Mouse (Mus musculus) embryonic facial prominence, embryonic 11.5 days (tissue): ENCODE measurements around the gene Slc6a12. TPM values are rescaled to one million over a fixed set of nuclear protein-coding genes. Genes with fewer than 3 reads are reported as not detected.

ENCODE experiments used
- ATAC-seq: fragments of 200-750 bp; cut with Nextera tagmentation; replicated peaks from 2 replicates; pipeline ENCODE4 v1.8.0; 2017; ENCODE audit warnings: low read depth; ENCODE audit not compliant: insufficient number of reproducible peaks, low FRiP score, low TSS enrichment
- DNase-seq: peaks from one replicate; pipeline ENCODE4 v3.0.0-alpha.2; 2015; ENCODE audit warnings: low spot score
- H3K27ac ChIP-seq: fragments of 300-500 bp; sonication (generic); replicated peaks from 2 replicates; pipeline ENCODE4 v1.5.1; 2014; ENCODE audit warnings: mild to moderate bottlenecking, low read depth, low read length, control low read depth
- H3K27me3 ChIP-seq: fragments of 300-500 bp; sonication (generic); 2 replicates; pipeline ENCODE4 v1.6.1; 2014; ENCODE audit warnings: mild to moderate bottlenecking, low read length, moderate library complexity, mixed read lengths; ENCODE audit not compliant: control insufficient read depth, insufficient read depth
- H3K36me3 ChIP-seq: fragments of 300-500 bp; sonication (generic); replicated peaks from 2 replicates; pipeline ENCODE4 v1.6.1; 2014; ENCODE audit warnings: low read depth, mild to moderate bottlenecking, low read length, moderate library complexity, mixed read lengths; ENCODE audit not compliant: control insufficient read depth, insufficient read depth
- H3K4me1 ChIP-seq: fragments of 300-500 bp; sonication (generic); 2 replicates; pipeline ENCODE4 v1.6.1; 2014; ENCODE audit warnings: low read length, mixed read lengths; ENCODE audit not compliant: control insufficient read depth, insufficient read depth
- H3K4me2 ChIP-seq: fragments of 300-500 bp; sonication (generic); 2 replicates; pipeline ENCODE4 v1.6.1; 2014; ENCODE audit warnings: low read depth, mild to moderate bottlenecking, control low read depth, low read length, moderate library complexity
- H3K4me3 ChIP-seq: fragments of 300-500 bp; sonication (generic); 2 replicates; pipeline ENCODE4 v1.5.1; 2014; ENCODE audit warnings: low read depth, low read length, control low read depth
- H3K9ac ChIP-seq: fragments of 300-500 bp; sonication (generic); replicated peaks from 2 replicates; pipeline ENCODE4 v1.6.1; 2014; ENCODE audit warnings: mild to moderate bottlenecking, control low read depth, low read length
- H3K9me3 ChIP-seq: fragments of 300-500 bp; sonication (generic); replicated peaks from 2 replicates; pipeline ENCODE4 v1.6.1; 2016; ENCODE audit warnings: mild to moderate bottlenecking, low read length, inconsistent platforms, mixed read lengths; ENCODE audit not compliant: control insufficient read depth
- WGBS: fragments of 180-500 bp; shearing (Covaris S2); extraction: QIAGEN DNeasy Blood & Tissue Kit; methylation state at CpG from one replicate; pipeline ENCODE4 v1.1.7; 2014; 5-methylcytosine and 5-hydroxymethylcytosine counted together
- polyA plus RNA-seq: library from polyadenylated mRNA; unstranded; fragments of >200 nt; fragmentation: Nextera tagmentation; extraction: Ambion mirVana; gene quantifications from 2 replicates; pipeline ENCODE4 v1.2.1, GENCODE M21; 2014

The Slc6a12 gene
- polyA plus RNA-seq, 1 experiment from 2014 or later = not detected

- Histone ChIP-seq H3K27ac (no peak overlapping the region), H3K27me3 (no peaks in the 10 kb centered on the region), H3K4me2 (no peak overlapping the region), H3K4me3 (no peak overlapping the region), H3K4me1 (no peaks in the 10 kb centered on the region), H3K36me3 (no peaks in the 10 kb centered on the region), H3K9ac (no peak overlapping the region), H3K9me3 (no peaks in the 10 kb centered on the region)
- WGBS = 88% methylated on average over 9 of the region's 9 CpGs
- DNase-seq = no peak
- ATAC-seq = no peak
Measured at GRCm38 (mm10) chr6:121335841-121336240, 7.0 kb upstream of the Slc6a12 start.

- DNase-seq (no peak), ATAC-seq (no peak)
- Histone ChIP-seq H3K9ac (no peak overlapping the region), H3K4me1 (no peaks in the 10 kb centered on the region), H3K36me3 (no peaks in the 10 kb centered on the region), H3K27ac (no peak overlapping the region), H3K27me3 (no peaks in the 10 kb centered on the region), H3K4me2 (no peak overlapping the region), H3K4me3 (no peak overlapping the region), H3K9me3 (no peaks in the 10 kb centered on the region)
- WGBS = 63% methylated on average over 8 of the region's 8 CpGs
Measured at GRCm38 (mm10) chr6:121336558-121336957, 6.3 kb upstream of the Slc6a12 start.

- no peak overlapping the region for H3K27ac ChIP-seq
- no peak overlapping the region for H3K9ac ChIP-seq
- no peak overlapping the region for H3K4me3 ChIP-seq
- no peak for ATAC-seq
- no peaks in the 10 kb centered on the region for H3K36me3 ChIP-seq
- H3K4me1 ChIP-seq = no peaks in the 10 kb centered on the region
- no peaks in the 10 kb centered on the region for H3K9me3 ChIP-seq
- 92% methylated on average over 9 of the region's 9 CpGs for WGBS
- H3K27me3 ChIP-seq = no peaks in the 10 kb centered on the region
- DNase-seq = no peak
- no peak overlapping the region for H3K4me2 ChIP-seq
Measured at GRCm38 (mm10) chr6:121337229-121337628, 5.6 kb upstream of the Slc6a12 start.

DNA sequence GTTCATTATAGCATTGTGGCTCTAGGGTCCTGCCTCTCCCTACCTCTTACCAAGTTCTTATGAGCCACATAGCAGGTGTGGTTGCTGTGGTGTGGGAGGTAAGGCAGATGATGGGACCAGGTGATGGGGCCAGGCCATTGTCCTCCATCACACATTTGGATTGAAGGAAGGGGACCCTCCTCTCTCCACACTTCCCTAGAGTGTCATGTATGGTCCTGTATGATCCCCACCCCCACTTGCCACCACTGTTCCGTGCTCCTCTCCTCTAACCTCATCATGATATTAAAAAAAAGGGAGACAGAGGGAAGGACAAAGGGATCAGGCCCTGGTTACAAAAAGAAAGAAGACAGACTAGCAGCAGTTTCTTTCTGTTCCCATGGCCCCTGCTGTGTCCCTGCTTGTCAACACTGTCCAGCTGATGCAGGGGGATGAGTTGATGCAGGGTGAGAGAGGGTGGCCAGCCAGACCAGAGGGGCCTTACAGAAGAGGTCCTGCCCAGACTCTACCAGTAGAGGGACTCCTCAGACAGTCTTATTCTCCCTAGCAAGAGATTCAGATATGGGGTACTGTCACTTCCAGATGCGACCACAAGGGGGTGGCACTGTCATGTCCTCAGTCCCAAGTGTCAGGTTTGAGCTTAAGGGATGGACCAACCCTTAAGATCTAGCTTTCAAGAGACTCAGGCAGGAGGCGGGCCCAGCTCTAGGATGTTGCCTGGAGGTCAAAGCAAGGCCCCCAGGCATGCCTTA, 4.9 kb upstream of the Slc6a12 start:
- Histone ChIP-seq H3K36me3 (no peaks in the 10 kb centered on the region), H3K4me1 (no peaks in the 10 kb centered on the region), H3K4me2 (no peak overlapping the region), H3K4me3 (no peak overlapping the region), H3K27me3 (no peaks in the 10 kb centered on the region), H3K27ac (no peak overlapping the region), H3K9ac (no peak overlapping the region), H3K9me3 (no peaks in the 10 kb centered on the region)
- WGBS = 27% methylated on average over 3 of the region's 3 CpGs
- ATAC-seq (peak; percentile 81), DNase-seq (peak; percentile 89)

GRCm38 (mm10) chr6:121338519-121338896, 4.4 kb upstream of the Slc6a12 start:
- H3K9me3 ChIP-seq = no peaks in the 10 kb centered on the region
- no peaks in the 10 kb centered on the region for H3K4me1 ChIP-seq
- no peak overlapping the region for H3K9ac ChIP-seq
- WGBS = 38% methylated on average over 4 of the region's 4 CpGs
- H3K36me3 ChIP-seq = no peaks in the 10 kb centered on the region
- DNase-seq (no peak), ATAC-seq (no peak)
- no peak overlapping the region for H3K4me2 ChIP-seq
- 0 out of 2 replicates have a peak, but pooled peaks cover 2% of the 10 kb centered on the region for H3K27me3 ChIP-seq
- H3K4me3 ChIP-seq = no peak overlapping the region
- no peak overlapping the region for H3K27ac ChIP-seq

- ATAC-seq (no peak), DNase-seq (no peak)
- no peak overlapping the region for H3K9ac ChIP-seq
- no peaks in the 10 kb centered on the region for H3K9me3 ChIP-seq
- H3K4me1 ChIP-seq = no peaks in the 10 kb centered on the region
- H3K27ac ChIP-seq = no peak overlapping the region
- no peak overlapping the region for H3K4me2 ChIP-seq
- WGBS = 84% methylated on average over 6 of the region's 6 CpGs
- H3K27me3 ChIP-seq = 0 out of 2 replicates have a peak, but pooled peaks cover 2% of the 10 kb centered on the region
- no peaks in the 10 kb centered on the region for H3K36me3 ChIP-seq
- no peak overlapping the region for H3K4me3 ChIP-seq
Measured at GRCm38 (mm10) chr6:121341650-121342049, 1.2 kb upstream of the Slc6a12 start.

DNA sequence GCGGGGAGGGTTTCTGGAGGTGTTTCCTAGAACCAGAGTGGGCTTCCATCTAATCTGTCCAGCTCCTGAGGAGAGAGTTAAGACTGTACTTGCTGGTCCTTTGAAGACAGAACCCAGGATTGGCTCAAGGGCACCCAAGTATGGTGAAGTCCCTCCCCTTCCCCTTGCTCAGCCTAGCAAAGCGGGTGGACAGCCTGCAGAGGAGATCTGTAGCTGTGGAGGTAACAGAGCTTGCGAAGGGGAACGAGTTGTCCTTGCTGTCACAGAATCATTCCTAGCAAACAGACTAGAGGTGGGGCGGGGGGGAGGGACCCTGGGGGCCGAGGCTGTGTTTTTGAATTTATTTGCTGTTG, 871 bp downstream of the Slc6a12 start:
- H3K36me3 ChIP-seq = no peaks in the 10 kb centered on the region
- H3K4me3 ChIP-seq = no peak overlapping the region
- 0 out of 2 replicates have a peak, but pooled peaks cover 2% of the 10 kb centered on the region for H3K27me3 ChIP-seq
- no peak overlapping the region for H3K4me2 ChIP-seq
- H3K9ac ChIP-seq = no peak overlapping the region
- DNase-seq (no peak), ATAC-seq (no peak)
- 70% methylated on average over 6 of the region's 6 CpGs for WGBS
- no peaks in the 10 kb centered on the region for H3K4me1 ChIP-seq
- no peaks in the 10 kb centered on the region for H3K9me3 ChIP-seq
- H3K27ac ChIP-seq = no peak overlapping the region

- Histone ChIP-seq H3K9me3 (no peaks in the 10 kb centered on the region), H3K4me2 (no peak overlapping the region), H3K9ac (no peak overlapping the region), H3K36me3 (no peaks in the 10 kb centered on the region), H3K4me1 (no peaks in the 10 kb centered on the region), H3K27ac (no peak overlapping the region), H3K4me3 (no peak overlapping the region), H3K27me3 (0 out of 2 replicates have a peak, but pooled peaks cover 2% of the 10 kb centered on the region)
- ATAC-seq (no peak), DNase-seq (no peak)
- WGBS = 59% methylated on average over 5 of the region's 5 CpGs
Measured at GRCm38 (mm10) chr6:121344329-121344728, 1.5 kb downstream of the Slc6a12 start.
